Mouse (Mus musculus): ENCODE measurements around the gene Fbln5. TPM values are rescaled to one million over a fixed set of nuclear protein-coding genes. Genes with fewer than 3 reads are reported as not detected.
A peak's percentile ranks its signal among the peaks of the same experiment; 100 is the strongest.

Fbln5 gene
- total RNA-seq, 2 experiments from 2014 or later = 8.2 to 18.9 TPM

GRCm38 (mm10) chr12:101811181-101811580, 7.7 kb downstream of the Fbln5 start:
- DNase-seq (ENCODE audit: low spot score in 2 of 2) = no peak

GRCm38 (mm10) chr12:101810515-101810914, 8.3 kb downstream of the Fbln5 start:
- peak in 1 of 2 experiments; percentile 12 for DNase-seq (ENCODE audit: low spot score in 2 of 2)

GRCm38 (mm10) chr12:101807400-101807799, 11.5 kb downstream of the Fbln5 start:
- DNase-seq (ENCODE audit: low spot score in 2 of 2) = no peak

GRCm38 (mm10) chr12:101802445-101802844, 16.4 kb downstream of the Fbln5 start:
- no peak for DNase-seq (ENCODE audit: low spot score in 2 of 2)

- no peak for DNase-seq (ENCODE audit: low spot score in 2 of 2)
Measured at GRCm38 (mm10) chr12:101801744-101802143, 17.1 kb downstream of the Fbln5 start.

GRCm38 (mm10) chr12:101801051-101801450, 17.8 kb downstream of the Fbln5 start:
- DNase-seq (ENCODE audit: low spot score in 2 of 2) = no peak

GRCm38 (mm10) chr12:101798189-101798922, 20.5 kb downstream of the Fbln5 start:
- DNase-seq (ENCODE audit: low spot score in 2 of 2) = no peak

- DNase-seq (ENCODE audit: low spot score in 2 of 2) = no peak
Measured at GRCm38 (mm10) chr12:101794458-101794857, 24.4 kb downstream of the Fbln5 start.

- no peak for DNase-seq (ENCODE audit: low spot score in 2 of 2)
Measured at GRCm38 (mm10) chr12:101793221-101793621, 25.6 kb downstream of the Fbln5 start.

GRCm38 (mm10) chr12:101792684-101793083, 26.2 kb downstream of the Fbln5 start:
- DNase-seq (ENCODE audit: low spot score in 2 of 2) = no peak

- DNase-seq (ENCODE audit: low spot score in 2 of 2) = no peak
Measured at GRCm38 (mm10) chr12:101789767-101790166, 29.1 kb downstream of the Fbln5 start.

GRCm38 (mm10) chr12:101789250-101789649, 29.6 kb downstream of the Fbln5 start:
- DNase-seq (ENCODE audit: low spot score in 2 of 2) = no peak

GRCm38 (mm10) chr12:101782787-101783186, 36.1 kb downstream of the Fbln5 start:
- no peak for DNase-seq (ENCODE audit: low spot score in 2 of 2)

GRCm38 (mm10) chr12:101780915-101781314, 37.9 kb downstream of the Fbln5 start:
- DNase-seq (ENCODE audit: low spot score in 2 of 2) = no peak

GRCm38 (mm10) chr12:101777613-101778325, 41.1 kb downstream of the Fbln5 start:
- DNase-seq (ENCODE audit: low spot score in 2 of 2) = peak in 1 of 2 experiments; percentile 25

- DNase-seq (ENCODE audit: low spot score in 2 of 2) = no peak
Measured at GRCm38 (mm10) chr12:101776383-101776782, 42.5 kb downstream of the Fbln5 start.

GRCm38 (mm10) chr12:101774116-101774515, 44.7 kb downstream of the Fbln5 start:
- no peak for DNase-seq (ENCODE audit: low spot score in 2 of 2)

GRCm38 (mm10) chr12:101772962-101773361, 45.9 kb downstream of the Fbln5 start:
- DNase-seq (ENCODE audit: low spot score in 2 of 2) = no peak

- no peak for DNase-seq (ENCODE audit: low spot score in 2 of 2)
Measured at GRCm38 (mm10) chr12:101770283-101771015, 48.4 kb downstream of the Fbln5 start.

GRCm38 (mm10) chr12:101767306-101768053, 51.4 kb downstream of the Fbln5 start:
- no peak for DNase-seq (ENCODE audit: low spot score in 2 of 2)

GRCm38 (mm10) chr12:101766228-101766852, 52.5 kb downstream of the Fbln5 start:
- no peak for DNase-seq (ENCODE audit: low spot score in 2 of 2)
